Mouse (Mus musculus): ENCODE measurements around the gene Appl1. TPM values are rescaled to one million over a fixed set of nuclear protein-coding genes. Genes with fewer than 3 reads are reported as not detected.
"Not testable (repeated sequence)": the region's sequence is repeated elsewhere in the genome, so short reads cannot be mapped to it uniquely, and the experiment has no call there.

The Appl1 gene
- polyA plus RNA-seq, 1 experiment from 2014 or later = 14.9 TPM

- TF ChIP-seq CTCF (IDR thresholded peaks at IDR 0.05; ENCODE audit: low read depth) = no peak
- no peaks in the 10 kb centered on the region for H3K36me3 ChIP-seq (ENCODE audit: control insufficient read depth, insufficient read depth)
- H3K27me3 ChIP-seq (replicated peaks; ENCODE audit: control insufficient read depth, insufficient read depth, low read length) = no peaks in the 10 kb centered on the region
- no peaks in the 10 kb centered on the region for H3K9me3 ChIP-seq (ENCODE audit: control insufficient read depth)
- no peak overlapping the region for H3K9ac ChIP-seq (ENCODE audit: low read depth, low read length)
- H3K27ac ChIP-seq (ENCODE audit: low read depth, low read length) = no peak overlapping the region
- no peaks in the 10 kb centered on the region for H3K4me1 ChIP-seq (replicated peaks; ENCODE audit: control insufficient read depth, insufficient read depth, low read length)
- 84% methylated on average over 9 of the region's 9 CpGs for WGBS
- no peak for ATAC-seq
- no peak overlapping the region for H3K4me3 ChIP-seq (ENCODE audit: low read depth, low read length)
- no peak overlapping the region for H3K4me2 ChIP-seq (replicated peaks; ENCODE audit: low read depth)
Observed at GRCm38 (mm10) chr14:26913681-26914268, 57.3 kb downstream of the Appl1 start.

GRCm38 (mm10) chr14:26911826-26912225 is 59.2 kb downstream of the Appl1 start:
- TF ChIP-seq CTCF (IDR thresholded peaks at IDR 0.05; ENCODE audit: low read depth) = no peak
- no peaks in the 10 kb centered on the region for H3K4me1 ChIP-seq (replicated peaks; ENCODE audit: control insufficient read depth, insufficient read depth, low read length)
- no peak overlapping the region for H3K9ac ChIP-seq (ENCODE audit: low read depth, low read length)
- no peak overlapping the region for H3K4me3 ChIP-seq (ENCODE audit: low read depth, low read length)
- H3K36me3 ChIP-seq (ENCODE audit: control insufficient read depth, insufficient read depth) = no peaks in the 10 kb centered on the region
- ATAC-seq = no peak
- no peaks in the 10 kb centered on the region for H3K9me3 ChIP-seq (ENCODE audit: control insufficient read depth)
- WGBS = 84% methylated on average over 13 of the region's 13 CpGs
- no peaks in the 10 kb centered on the region for H3K27me3 ChIP-seq (replicated peaks; ENCODE audit: control insufficient read depth, insufficient read depth, low read length)
- H3K27ac ChIP-seq (ENCODE audit: low read depth, low read length) = no peak overlapping the region
- H3K4me2 ChIP-seq (replicated peaks; ENCODE audit: low read depth) = no peak overlapping the region

DNA sequence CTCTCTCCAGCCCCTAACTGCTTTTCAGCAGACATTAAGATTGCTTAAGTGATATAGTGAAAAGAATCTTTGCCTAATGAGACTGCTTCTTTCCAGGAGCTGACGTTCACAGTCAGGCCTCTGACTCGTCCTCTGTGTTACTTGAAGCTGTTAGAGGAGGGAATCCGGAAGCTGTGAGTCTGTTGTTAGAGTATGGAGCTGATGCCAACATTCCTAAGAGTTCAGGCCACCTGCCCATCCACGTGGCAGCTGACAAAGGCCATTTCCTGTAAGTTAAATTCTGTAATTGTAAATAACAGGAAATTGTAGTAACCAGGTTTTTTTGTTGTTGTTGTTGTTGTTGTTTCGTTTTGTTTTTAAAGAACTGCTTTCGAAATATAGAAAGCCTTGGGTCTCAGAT is 59.8 kb downstream of the Appl1 start:
- Histone ChIP-seq H3K36me3 (ENCODE audit: control insufficient read depth, insufficient read depth) (no peaks in the 10 kb centered on the region), H3K9ac (ENCODE audit: low read depth, low read length) (no peak overlapping the region), H3K27ac (ENCODE audit: low read depth, low read length) (no peak overlapping the region), H3K4me3 (ENCODE audit: low read depth, low read length) (no peak overlapping the region), H3K27me3 (replicated peaks; ENCODE audit: control insufficient read depth, insufficient read depth, low read length) (no peaks in the 10 kb centered on the region), H3K9me3 (ENCODE audit: control insufficient read depth) (no peaks in the 10 kb centered on the region), H3K4me2 (replicated peaks; ENCODE audit: low read depth) (no peak overlapping the region), H3K4me1 (replicated peaks; ENCODE audit: control insufficient read depth, insufficient read depth, low read length) (no peaks in the 10 kb centered on the region)
- no peak for ATAC-seq
- 63% methylated on average over 6 of the region's 6 CpGs for WGBS
- no peak for TF ChIP-seq CTCF (IDR thresholded peaks at IDR 0.05; ENCODE audit: low read depth)

DNA sequence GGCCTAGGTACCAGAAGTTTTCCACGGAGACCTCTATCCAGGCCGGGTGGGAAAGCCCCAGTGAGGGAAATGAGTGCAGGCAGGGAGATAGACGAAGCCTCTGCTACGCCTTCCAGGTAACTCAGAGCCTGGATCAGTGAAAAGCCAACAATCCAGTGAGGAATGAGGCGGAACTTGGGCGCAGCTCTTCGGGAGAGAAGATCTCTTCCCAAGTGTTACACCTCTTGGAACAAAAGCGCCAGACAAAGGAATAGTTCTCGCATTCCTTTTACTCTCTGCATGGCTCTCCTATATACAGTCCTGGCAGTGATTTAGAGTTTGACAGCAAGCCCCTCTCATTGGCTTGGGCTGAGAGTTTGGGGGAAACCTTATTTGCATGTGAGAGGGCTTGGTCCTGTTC is 60.6 kb downstream of the Appl1 start:
- not testable (repeated sequence) for H3K27ac ChIP-seq (ENCODE audit: low read depth, low read length); ATAC-seq; H3K27me3 ChIP-seq (replicated peaks; ENCODE audit: control insufficient read depth, insufficient read depth, low read length); H3K4me3 ChIP-seq (ENCODE audit: low read depth, low read length); H3K4me1 ChIP-seq (replicated peaks; ENCODE audit: control insufficient read depth, insufficient read depth, low read length); H3K9ac ChIP-seq (ENCODE audit: low read depth, low read length); H3K4me2 ChIP-seq (replicated peaks; ENCODE audit: low read depth); H3K36me3 ChIP-seq (ENCODE audit: control insufficient read depth, insufficient read depth); H3K9me3 ChIP-seq (ENCODE audit: control insufficient read depth)
- 58% methylated on average over 9 of the region's 9 CpGs for WGBS

DNA sequence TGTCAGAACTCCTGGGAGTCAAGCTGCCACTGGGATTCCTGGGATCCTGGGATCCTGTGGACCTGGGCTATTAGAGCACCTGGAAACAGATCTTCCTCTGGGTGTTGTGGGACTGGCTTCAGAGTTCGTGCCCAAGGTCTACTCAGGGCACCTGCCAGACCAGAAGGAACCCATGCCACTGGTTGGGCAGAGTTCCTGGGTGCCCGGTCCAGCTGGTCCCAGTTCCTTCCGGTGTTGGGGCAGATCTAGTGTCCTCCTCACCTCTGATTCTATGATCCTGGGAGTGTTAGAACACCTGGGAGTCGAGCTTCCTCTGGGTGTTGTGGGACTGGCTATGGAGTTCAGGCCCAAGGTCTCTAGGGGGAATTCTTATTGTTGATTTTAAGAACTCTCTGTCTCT is 63.6 kb downstream of the Appl1 start:
- no peak overlapping the region for H3K4me2 ChIP-seq (replicated peaks; ENCODE audit: low read depth)
- H3K4me1 ChIP-seq (replicated peaks; ENCODE audit: control insufficient read depth, insufficient read depth, low read length) = no peaks in the 10 kb centered on the region
- no peak for TF ChIP-seq CTCF (IDR thresholded peaks at IDR 0.05; ENCODE audit: low read depth)
- no peaks in the 10 kb centered on the region for H3K27me3 ChIP-seq (replicated peaks; ENCODE audit: control insufficient read depth, insufficient read depth, low read length)
- no peak for ATAC-seq
- H3K36me3 ChIP-seq (ENCODE audit: control insufficient read depth, insufficient read depth) = no peaks in the 10 kb centered on the region
- WGBS = 85% methylated on average over 4 of the region's 4 CpGs
- H3K4me3 ChIP-seq (ENCODE audit: low read depth, low read length) = no peak overlapping the region
- no peaks in the 10 kb centered on the region for H3K9me3 ChIP-seq (ENCODE audit: control insufficient read depth)
- no peak overlapping the region for H3K9ac ChIP-seq (ENCODE audit: low read depth, low read length)
- no peak overlapping the region for H3K27ac ChIP-seq (ENCODE audit: low read depth, low read length)

DNA sequence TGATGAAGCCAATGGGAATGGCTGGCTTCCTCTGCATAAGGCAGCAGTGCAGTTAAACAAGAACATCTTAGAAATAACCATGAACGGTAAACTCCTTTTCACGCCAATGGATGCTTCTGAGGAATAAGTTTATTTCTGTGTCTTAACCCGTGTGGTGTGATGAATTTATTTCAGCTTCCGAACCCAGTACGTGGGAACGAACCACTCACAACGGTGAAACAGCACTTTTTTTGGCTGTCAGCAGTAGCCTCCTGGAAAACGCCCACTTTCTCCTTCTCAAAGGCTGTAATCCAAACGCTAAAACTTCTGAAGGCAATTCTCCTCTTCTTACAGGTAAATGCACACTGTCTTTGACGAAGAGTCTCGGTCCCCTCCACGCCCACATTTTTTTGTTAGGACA is 70.1 kb downstream of the Appl1 start:
- H3K36me3 ChIP-seq (ENCODE audit: control insufficient read depth, insufficient read depth) = no peaks in the 10 kb centered on the region
- no peaks in the 10 kb centered on the region for H3K9me3 ChIP-seq (ENCODE audit: control insufficient read depth)
- 70% methylated on average over 12 of the region's 12 CpGs for WGBS

GRCm38 (mm10) chr14:26899490-26899889 is 71.5 kb downstream of the Appl1 start:
- Histone ChIP-seq H3K36me3 (ENCODE audit: control insufficient read depth, insufficient read depth) (no peaks in the 10 kb centered on the region), H3K9ac (ENCODE audit: low read depth, low read length) (no peak overlapping the region), H3K4me2 (replicated peaks; ENCODE audit: low read depth) (no peak overlapping the region), H3K27ac (ENCODE audit: low read depth, low read length) (no peak overlapping the region), H3K27me3 (replicated peaks; ENCODE audit: control insufficient read depth, insufficient read depth, low read length) (no peaks in the 10 kb centered on the region), H3K4me1 (replicated peaks; ENCODE audit: control insufficient read depth, insufficient read depth, low read length) (no peaks in the 10 kb centered on the region), H3K9me3 (ENCODE audit: control insufficient read depth) (no peaks in the 10 kb centered on the region), H3K4me3 (ENCODE audit: low read depth, low read length) (no peak overlapping the region)
- TF ChIP-seq CTCF (IDR thresholded peaks at IDR 0.05; ENCODE audit: low read depth) = no peak
- no peak for ATAC-seq
- 78% methylated on average over 2 of the region's 2 CpGs for WGBS

More for the DNA sequence above, 70.1 kb downstream of the Appl1 start:
- ATAC-seq = no peak
- Histone ChIP-seq H3K4me1 (replicated peaks; ENCODE audit: control insufficient read depth, insufficient read depth, low read length) (no peaks in the 10 kb centered on the region), H3K9ac (ENCODE audit: low read depth, low read length) (no peak overlapping the region), H3K27ac (ENCODE audit: low read depth, low read length) (no peak overlapping the region), H3K4me3 (ENCODE audit: low read depth, low read length) (no peak overlapping the region), H3K4me2 (replicated peaks; ENCODE audit: low read depth) (no peak overlapping the region), H3K27me3 (replicated peaks; ENCODE audit: control insufficient read depth, insufficient read depth, low read length) (no peaks in the 10 kb centered on the region)
- TF ChIP-seq CTCF (IDR thresholded peaks at IDR 0.05; ENCODE audit: low read depth) = no peak

All from intestine, postnatal 0 days (tissue).